In the genomic region with DNA sequence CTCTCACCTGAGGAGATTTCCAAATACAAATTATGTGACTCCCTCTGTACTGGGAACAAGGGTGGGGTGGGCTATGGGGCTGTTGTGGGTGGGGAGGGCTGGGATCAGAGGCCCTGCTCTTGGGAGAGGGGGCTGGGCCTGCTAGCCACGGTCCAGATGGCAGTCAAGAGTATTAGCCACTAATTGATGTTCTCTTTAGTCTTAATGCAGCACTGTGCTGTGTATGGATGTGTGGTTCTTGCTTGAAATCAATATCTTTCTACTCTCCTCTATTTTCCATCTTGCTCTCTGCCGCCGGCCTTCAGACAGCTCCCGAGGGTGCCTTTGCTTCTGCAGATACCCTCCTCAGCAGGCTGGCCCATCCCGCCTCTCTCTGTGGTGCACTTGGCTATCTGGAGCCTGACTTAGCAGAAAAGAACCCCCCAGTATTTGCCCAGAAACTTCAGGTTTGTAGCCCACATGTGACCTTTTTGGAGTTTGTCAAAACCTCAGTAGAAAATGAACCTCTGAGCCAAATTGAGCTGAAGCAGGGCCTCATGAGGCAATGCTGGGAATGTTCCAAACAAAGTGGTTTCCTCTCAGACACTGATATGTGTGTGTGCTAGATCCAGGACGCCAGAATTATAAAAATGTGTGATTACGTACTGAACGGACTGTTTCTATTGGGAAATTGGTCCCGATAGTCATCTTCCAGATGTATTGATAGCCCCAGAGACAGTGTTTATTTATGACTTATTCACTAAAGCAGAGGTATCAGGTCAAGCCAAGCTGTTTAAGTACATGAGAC, we compare ENCODE assay signal across 26 mouse cellular contexts. TPM values are rescaled to one million over a fixed set of nuclear protein-coding genes. Genes with fewer than 3 reads are reported as not detected.
DNase-seq lines count a peak whose midpoint lies in the region; ATAC-seq and TF ChIP-seq lines count a peak whose summit lies in the region.
"Had no signal": no experiment of that assay in that cellular context is flagged by ENCODE, and none has a peak within 500 bp of the region (broad histone marks: within the 10 kb centered on the region; RNA-seq: fewer than 3 reads in every experiment).

No protein-coding gene starts in this region.

- no peak overlapping the region for H3K4me2 ChIP-seq in hindbrain, embryonic 12.5 days (replicated peaks)
- no peak overlapping the region for H3K4me2 ChIP-seq in hindbrain, postnatal 0 days (ENCODE audit: low read depth, low read length)
- no peak overlapping the region for H3K4me2 ChIP-seq in neural tube, embryonic 13.5 days
- H3K4me2 ChIP-seq in embryonic facial prominence, embryonic 14.5 days (ENCODE audit: low read depth, low read length) = no peak overlapping the region
- H3K4me2 ChIP-seq: hindbrain, embryonic 15.5 days; limb, embryonic 15.5 days; lung, embryonic 14.5 days had no signal

- no peak overlapping the region for H3K4me3 ChIP-seq in hindbrain, embryonic 12.5 days
- no peak overlapping the region for H3K4me3 ChIP-seq in hindbrain, postnatal 0 days (ENCODE audit: low read length)
- no peak overlapping the region for H3K4me3 ChIP-seq in neural tube, embryonic 13.5 days
- H3K4me3 ChIP-seq in embryonic facial prominence, embryonic 14.5 days (ENCODE audit: low read depth, low read length) = no peak overlapping the region
- H3K4me3 ChIP-seq: hindbrain, embryonic 15.5 days; limb, embryonic 15.5 days had no signal

- 0 out of 2 replicates have a peak, but pooled peaks have one; percentile 32 for ATAC-seq in hindbrain, embryonic 12.5 days (ENCODE audit: low FRiP score)
- ATAC-seq in hindbrain, postnatal 0 days = no peak
- ATAC-seq in neural tube, embryonic 13.5 days (ENCODE audit: low read depth) = no peak
- peak; percentile 69; the same call in 1 of the 2 replicates for ATAC-seq in embryonic facial prominence, embryonic 14.5 days (ENCODE audit: low read depth)
- no peak for ATAC-seq in granulocyte monocyte progenitor cell, adult 5-6 weeks (replicated peaks; ENCODE audit: poor library complexity, severe bottlenecking)
- ATAC-seq: intestine, embryonic 16.5 days had no signal

- no peaks in the 10 kb centered on the region for H3K27me3 ChIP-seq in hindbrain, embryonic 12.5 days
- H3K27me3 ChIP-seq in hindbrain, postnatal 0 days (ENCODE audit: insufficient read depth, low read length) = no peaks in the 10 kb centered on the region
- no peaks in the 10 kb centered on the region for H3K27me3 ChIP-seq in neural tube, embryonic 13.5 days
- H3K27me3 ChIP-seq in embryonic facial prominence, embryonic 14.5 days (replicated peaks; ENCODE audit: control insufficient read depth, insufficient read depth, low read length) = no peaks in the 10 kb centered on the region
- H3K27me3 ChIP-seq: hindbrain, embryonic 15.5 days; limb, embryonic 15.5 days had no signal

- no peaks in the 10 kb centered on the region for H3K9me3 ChIP-seq in hindbrain, embryonic 12.5 days (replicated peaks)
- H3K9me3 ChIP-seq in hindbrain, postnatal 0 days (ENCODE audit: low read length) = no peaks in the 10 kb centered on the region
- H3K9me3 ChIP-seq in neural tube, embryonic 13.5 days = no peaks in the 10 kb centered on the region
- H3K9me3 ChIP-seq in embryonic facial prominence, embryonic 14.5 days (ENCODE audit: control insufficient read depth, low read length) = no peaks in the 10 kb centered on the region
- H3K9me3 ChIP-seq: hindbrain, embryonic 15.5 days; limb, embryonic 15.5 days had no signal

- H3K9ac ChIP-seq in hindbrain, embryonic 12.5 days = no peak overlapping the region
- H3K9ac ChIP-seq in hindbrain, postnatal 0 days (replicated peaks; ENCODE audit: low read length) = no peak overlapping the region
- no peak overlapping the region for H3K9ac ChIP-seq in neural tube, embryonic 13.5 days
- H3K9ac ChIP-seq in embryonic facial prominence, embryonic 14.5 days (ENCODE audit: low read depth, low read length) = no peak overlapping the region
- H3K9ac ChIP-seq: hindbrain, embryonic 15.5 days; limb, embryonic 15.5 days; liver, embryonic 14.5 days; lung, embryonic 14.5 days had no signal

- no peak for DNase-seq in hindbrain, postnatal 0 days (ENCODE audit: low spot score)
- DNase-seq in neural tube, embryonic 10.5 days (ENCODE audit: extremely low spot score, low spot score) = no peak
- DNase-seq in embryonic facial prominence, embryonic 14.5 days (ENCODE audit: low spot score) = peak; percentile 79
- no peak for DNase-seq in lung, postnatal 36 days
- DNase-seq: adrenal gland, adult 8-10 months; B cell, adult 2 months; cerebellum, adult 18-20 months; cerebellum, postnatal 14 days; heart, postnatal 10 days; kidney, adult 9 months; kidney, postnatal 14 days; layer of hippocampus, postnatal 36 days; lung, embryonic 14.5 days; right cerebral cortex, postnatal 25 days had no signal

- H3K4me1 ChIP-seq in hindbrain, embryonic 12.5 days = peaks cover 6% of the 10 kb centered on the region; the same call in 1 of the 2 replicates
- H3K4me1 ChIP-seq in hindbrain, postnatal 0 days (ENCODE audit: insufficient read depth, low read length) = no peaks in the 10 kb centered on the region
- H3K4me1 ChIP-seq in neural tube, embryonic 13.5 days (replicated peaks) = peaks cover 13% of the 10 kb centered on the region; the same call in 1 of the 2 replicates
- H3K4me1 ChIP-seq in embryonic facial prominence, embryonic 14.5 days (ENCODE audit: control insufficient read depth, insufficient read depth, low read length) = no peaks in the 10 kb centered on the region

- no peak for TF ChIP-seq CTCF in hindbrain, postnatal 0 days (IDR thresholded peaks at IDR 0.05; ENCODE audit: low read depth)

- H3K27ac ChIP-seq in hindbrain, embryonic 12.5 days = peak overlapping the region; percentile 12; the same call in 1 of the 2 replicates
- no peak overlapping the region for H3K27ac ChIP-seq in hindbrain, postnatal 0 days
- peak overlapping the region; percentile 59 for H3K27ac ChIP-seq in neural tube, embryonic 13.5 days (replicated peaks)
- no peak overlapping the region for H3K27ac ChIP-seq in embryonic facial prominence, embryonic 14.5 days (replicated peaks; ENCODE audit: low read depth, low read length)
- H3K27ac ChIP-seq: hindbrain, embryonic 15.5 days; limb, embryonic 15.5 days; liver, embryonic 14.5 days; macrophage had no signal

- 84% methylated on average over 9 of the region's 9 CpGs for WGBS in hindbrain, embryonic 12.5 days
- 78% methylated on average over 9 of the region's 9 CpGs for WGBS in hindbrain, postnatal 0 days
- WGBS in neural tube, embryonic 13.5 days = 59% methylated on average over 9 of the region's 9 CpGs
- 69% methylated on average over 9 of the region's 9 CpGs for WGBS in embryonic facial prominence, embryonic 14.5 days

- H3K36me3 ChIP-seq in hindbrain, embryonic 12.5 days = peaks cover 78% of the 10 kb centered on the region
- peaks cover 59% of the 10 kb centered on the region for H3K36me3 ChIP-seq in hindbrain, postnatal 0 days (ENCODE audit: insufficient read depth, low read length)
- H3K36me3 ChIP-seq in neural tube, embryonic 13.5 days = peaks cover 95% of the 10 kb centered on the region
- peaks cover 80% of the 10 kb centered on the region for H3K36me3 ChIP-seq in embryonic facial prominence, embryonic 14.5 days (ENCODE audit: control insufficient read depth, insufficient read depth, low read length)
- H3K36me3 ChIP-seq: G1E had no signal

RNA-seq across cellular contexts. Expression of a gene that starts 30.4 kb away (rescaled TPM):
- polyA plus RNA-seq in hindbrain, embryonic 12.5 days (2016; fragmentation: Nextera tagmentation; extraction: Ambion mirVana) = not detected in 2 replicates
- total RNA-seq in hindbrain, postnatal 0 days (2014; rRNA removed) = not detected in 2 replicates
- polyA plus RNA-seq in hindbrain, postnatal 0 days (2015; fragmentation: Nextera tagmentation; extraction: Ambion mirVana) = 0.10 and 0.18 TPM in 2 replicates
- 0.11 and 0.25 TPM in 2 replicates for polyA plus RNA-seq in neural tube, embryonic 13.5 days (2015; fragmentation: Nextera tagmentation; extraction: Ambion mirVana)
- polyA plus RNA-seq in embryonic facial prominence, embryonic 14.5 days (2014; fragmentation: Nextera tagmentation; extraction: Ambion mirVana) = not detected in 2 replicates
- 1.1 TPM in 1 of 2 replicates, not detected in the other for total RNA-seq in granulocyte monocyte progenitor cell, adult 5-6 weeks (2014; fragmentation: Nextera tagmentation)
- total RNA-seq in granulocyte monocyte progenitor cell, adult 5-6 weeks (2017) = 0.47 TPM in 1 of 2 replicates, not detected in the other
- total RNA-seq: CH12.LX; midbrain, postnatal 0 days had no signal
- polyA plus RNA-seq: forebrain, embryonic 11.5 days; G1E; hindbrain, embryonic 15.5 days; lung, embryonic 14.5 days; macrophage had no signal

Comparison
In these comparisons a context has a peak if more than half of its experiments do, and no peak if none do; other contexts are left out.
1. ATAC-seq: peak in hindbrain, embryonic 12.5 days (single experiment) and embryonic facial prominence, embryonic 14.5 days (single experiment); none in hindbrain, postnatal 0 days (single experiment), neural tube, embryonic 13.5 days (single experiment) and granulocyte monocyte progenitor cell, adult 5-6 weeks (single experiment).
2. H3K27ac ChIP-seq: peak in hindbrain, embryonic 12.5 days (single experiment) and neural tube, embryonic 13.5 days (single experiment); none in hindbrain, postnatal 0 days (single experiment) and embryonic facial prominence, embryonic 14.5 days (single experiment).